Mouse (Mus musculus) left cerebral cortex, adult 2 months (tissue): ENCODE data around the gene Nrxn3. TPM values are rescaled to one million over a fixed set of nuclear protein-coding genes. Genes with fewer than 3 reads are reported as not detected.

ENCODE experiments used
- DNase-seq, 2 experiments: peaks; one replicate each; pipeline ENCODE4 v3.0.0; 2021 to 2022; ENCODE audit warnings: low spot score in 2 of 2, mixed read lengths in 1 of 2; ENCODE audit errors: extremely low spot score in 1 of 2
- H3K27ac ChIP-seq: fragments of 200-600 bp; 2 replicates; pipeline ENCODE4 v1.8.1; 2022
- H3K4me3 ChIP-seq: fragments of 200-600 bp; 2 replicates; pipeline ENCODE4 v1.8.1; 2022
- CTCF ChIP-seq: fragments of 200-600 bp; IDR thresholded peaks from 2 replicates; pipeline ENCODE4 v1.8.1; 2022; ENCODE audit warnings: antibody characterized with exemption, mild to moderate bottlenecking, moderate library complexity
- intact Hi-C: fragments of 180-260 bp; cut with DNase I; formaldehyde crosslinking; loops from one replicate; pipeline ENCODE4 v1.15.1; 2025
- microRNA-seq, 2 experiments: library from miRNA; unstranded; fragments of <30 nt; microRNA quantifications; one replicate each; pipeline ENCODE4 v1.2.0; 2021
- total RNA-seq, 2 experiments: library from RNA; stranded (reverse); gene quantifications; 2 replicates each; pipeline ENCODE4 v1.2.3; 2021

The Nrxn3 gene
- total RNA-seq, 2 experiments from 2014 or later, result 250 to 274 TPM

DNA sequence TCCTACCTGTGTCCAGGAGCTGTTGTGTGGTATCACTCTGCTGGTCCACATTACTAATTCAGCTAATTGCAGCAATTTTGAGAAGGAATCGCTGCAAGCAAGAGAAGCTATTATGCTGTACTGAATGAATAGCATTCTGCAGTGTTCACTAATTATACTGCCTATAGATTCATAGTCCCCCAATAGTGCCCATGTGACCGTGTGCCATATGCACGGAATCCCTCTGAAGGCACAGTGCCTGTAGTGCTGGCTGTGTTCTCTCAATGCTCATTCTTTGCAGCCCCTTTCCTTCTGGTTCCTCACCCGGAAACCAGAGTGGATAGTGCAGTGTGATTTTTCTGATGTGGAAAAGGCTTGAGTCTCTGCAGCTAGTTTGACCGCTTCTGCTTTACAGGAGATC is 1560.3 kb downstream of the Nrxn3 start:
- TF ChIP-seq CTCF, result no peak
- no peak overlapping the region for H3K27ac ChIP-seq
- no peak overlapping the region for H3K4me3 ChIP-seq
- intact Hi-C loops, result no loop called here
- DNase-seq, result no peak

DNA sequence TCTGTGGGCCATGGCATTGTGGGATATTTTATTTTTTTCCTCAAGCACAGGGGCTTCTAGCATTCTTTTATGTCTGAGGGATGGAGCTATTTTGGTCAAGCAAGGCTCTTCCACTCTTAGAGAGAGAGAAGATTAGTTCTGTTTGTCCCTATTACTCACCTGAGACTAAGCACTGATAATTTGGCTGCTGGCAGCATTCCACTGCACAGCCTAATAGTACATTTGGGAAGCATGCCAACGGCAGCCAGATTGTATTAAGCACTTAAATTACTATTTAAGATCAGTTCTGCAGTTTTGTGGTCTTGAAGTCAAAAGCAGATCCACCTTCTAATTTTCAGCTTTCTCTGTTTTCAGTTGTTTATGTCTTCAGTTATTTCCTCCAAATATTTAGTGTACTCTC is 1580.0 kb downstream of the Nrxn3 start:
- TF ChIP-seq CTCF, result no peak
- Histone ChIP-seq H3K4me3 (no peak overlapping the region), H3K27ac (no peak overlapping the region)
- intact Hi-C loops, result no loop called here
- DNase-seq, result no peak

DNA sequence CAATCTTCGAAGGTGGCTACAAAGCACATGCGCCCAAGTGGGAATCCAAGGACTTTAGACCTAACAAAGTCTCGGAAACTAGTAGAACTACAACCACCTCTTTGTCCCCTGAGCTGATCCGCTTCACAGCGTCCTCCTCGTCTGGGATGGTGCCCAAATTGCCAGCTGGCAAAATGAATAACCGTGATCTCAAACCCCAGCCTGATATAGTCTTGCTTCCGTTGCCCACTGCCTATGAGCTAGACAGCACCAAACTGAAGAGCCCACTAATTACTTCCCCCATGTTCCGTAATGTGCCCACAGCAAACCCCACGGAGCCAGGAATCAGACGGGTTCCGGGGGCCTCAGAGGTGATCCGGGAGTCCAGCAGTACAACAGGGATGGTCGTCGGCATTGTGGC is 1609.1 kb downstream of the Nrxn3 start:
- Histone ChIP-seq H3K4me3 (no peak overlapping the region), H3K27ac (no peak overlapping the region)
- intact Hi-C loops, result no loop called here
- DNase-seq, result no peak
- TF ChIP-seq CTCF, result no peak

DNA sequence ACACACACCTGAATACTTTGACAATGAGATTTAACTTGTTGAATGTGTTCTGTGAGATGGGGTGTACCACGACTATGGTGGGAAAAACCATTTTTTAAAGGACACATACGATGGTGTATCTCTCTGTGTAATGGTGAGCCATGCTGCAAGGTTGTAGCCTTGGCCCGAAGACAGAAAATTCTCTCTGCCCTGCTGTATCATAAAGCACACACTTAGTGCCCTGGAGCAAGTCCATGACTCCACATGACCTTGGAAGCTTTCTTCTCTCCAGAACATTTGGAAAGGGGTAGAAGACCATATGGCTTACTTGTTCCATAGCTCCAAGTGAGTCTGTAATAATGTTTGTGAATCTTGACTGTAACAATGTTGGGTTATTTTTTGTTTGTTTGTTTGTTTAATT is 1609.8 kb downstream of the Nrxn3 start:
- H3K4me3 ChIP-seq, result no peak overlapping the region
- no peak overlapping the region for H3K27ac ChIP-seq
- no peak for DNase-seq
- intact Hi-C loops, result no loop called here
- no peak for TF ChIP-seq CTCF

DNA sequence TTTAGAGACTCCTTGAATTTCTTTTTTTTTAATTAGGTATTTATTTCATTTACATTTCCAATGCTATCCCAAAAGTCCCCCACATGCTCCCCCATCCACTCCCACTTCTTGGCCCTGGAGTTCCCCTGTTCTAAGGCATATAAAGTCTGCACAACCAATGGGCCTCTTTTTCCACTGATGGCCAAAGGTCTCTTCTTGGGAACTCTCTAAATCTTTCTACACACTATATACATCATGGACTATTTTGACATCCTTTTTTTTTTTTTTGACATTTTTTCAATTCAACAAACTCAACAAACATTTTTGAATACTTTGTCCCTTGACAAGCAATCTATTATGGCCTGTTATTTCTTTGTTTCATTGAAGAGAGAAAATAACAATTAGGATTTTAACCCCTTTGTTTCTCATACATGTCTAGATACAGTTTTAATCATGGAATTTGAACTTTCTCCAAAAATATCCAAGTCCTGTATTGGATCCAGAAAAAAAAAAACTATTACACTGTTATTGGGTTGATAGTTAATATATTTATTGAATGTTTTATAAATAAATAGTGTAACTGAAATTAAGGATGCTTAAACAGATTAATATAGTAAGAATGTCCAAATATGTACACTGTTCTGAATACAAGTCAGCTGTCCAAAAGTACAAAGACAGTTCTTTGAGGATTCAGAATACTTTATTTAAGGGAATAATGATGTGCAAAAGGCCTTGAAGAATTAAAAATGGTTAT is 1615.0 kb downstream of the Nrxn3 start:
- TF ChIP-seq CTCF, result no peak
- intact Hi-C loops, result no loop called here
- H3K27ac ChIP-seq, result no peak overlapping the region

DNA sequence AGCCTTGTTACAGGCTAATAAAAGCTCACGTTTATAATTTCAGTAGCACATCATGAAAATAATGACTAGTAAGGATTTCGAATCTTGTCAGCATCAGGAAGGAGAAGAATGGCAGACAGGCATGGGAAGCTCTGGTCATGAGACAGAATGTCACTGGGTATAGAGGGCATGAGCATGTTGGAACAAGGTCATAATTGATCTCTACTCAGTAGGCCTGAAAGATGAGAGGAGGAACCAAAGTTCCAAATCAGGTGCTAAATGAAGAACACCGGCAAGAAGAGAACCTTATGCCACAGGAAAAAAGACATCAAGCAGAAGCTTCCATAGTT is 1615.5 kb downstream of the Nrxn3 start:
- intact Hi-C loops, result no loop called here
- H3K4me3 ChIP-seq, result no peak overlapping the region
- H3K27ac ChIP-seq, result no peak overlapping the region
- no peak for TF ChIP-seq CTCF
- DNase-seq, result no peak

More for the DNA sequence above, 1615.0 kb downstream of the Nrxn3 start:
- H3K4me3 ChIP-seq, result no peak overlapping the region
- DNase-seq, result no peak

Small RNA genes lying within 50 kb of the gene (microRNA-seq; reads per million reads assigned to microRNA genes)
- gene Gm23989 (0 reads per million in 2 experiments), gene Gm27313 (0 reads per million in 2 experiments)
